Mouse (Mus musculus) layer of hippocampus, adult 18-20 months (tissue): ENCODE results near the gene Srd5a1. TPM values are rescaled to one million over a fixed set of nuclear protein-coding genes. Genes with fewer than 3 reads are reported as not detected.
A peak's percentile ranks its signal among the peaks of the same experiment; 100 is the strongest.
"Not testable (repeated sequence)": the region's sequence is repeated elsewhere in the genome, so short reads cannot be mapped to it uniquely, and the experiment has no call there.

Source experiments
- DNase-seq, 2 experiments: peaks; one replicate each; pipeline ENCODE4 v3.0.0; 2022; ENCODE audit warnings: low spot score in 2 of 2
- long read RNA-seq: library from polyadenylated mRNA; stranded (forward); transcript quantifications from one replicate; pipeline ENCODE4 v2.0.0, GENCODE M21; 2021
- total RNA-seq, 2 experiments: library from RNA; stranded (reverse); gene quantifications; 2 replicates each; pipeline ENCODE4 v1.2.3; 2021

Srd5a1 gene
- 1 to 10 TPM; 7.2 to 8.0 TPM for total RNA-seq
- long read RNA-seq, transcript Srd5a1-202 (5 exons, 2,644 nt), result major isoform, 7 of 7 reads
- long read RNA-seq, partial matches to known transcripts, result 0 of 7 reads
- long read RNA-seq, other reads (novel, unspliced or antisense), result 0 of 7 reads

GRCm38 (mm10) chr13:69611398-69612174 lies at the start of gene Srd5a1:
Gene Srd5a1 (minus strand): TSS chr13:69611442.
- peak; percentile 99 to 100 for DNase-seq

- no peak for DNase-seq
Observed at GRCm38 (mm10) chr13:69654508-69654907, 43.3 kb upstream of the Srd5a1 start.

GRCm38 (mm10) chr13:69646481-69646880 lies 35.2 kb upstream of the Srd5a1 start:
- no peak for DNase-seq

GRCm38 (mm10) chr13:69645694-69646423 lies 34.6 kb upstream of the Srd5a1 start:
- no peak for DNase-seq

GRCm38 (mm10) chr13:69644427-69645166 lies 33.4 kb upstream of the Srd5a1 start:
- DNase-seq, result no peak

GRCm38 (mm10) chr13:69643937-69644336 lies 32.7 kb upstream of the Srd5a1 start:
- no peak for DNase-seq

GRCm38 (mm10) chr13:69642656-69643216 lies 31.5 kb upstream of the Srd5a1 start:
- no peak for DNase-seq

- DNase-seq, result no peak
Observed at GRCm38 (mm10) chr13:69641017-69641416, 29.8 kb upstream of the Srd5a1 start.

- DNase-seq, result no peak
Observed at GRCm38 (mm10) chr13:69640541-69640940, 29.3 kb upstream of the Srd5a1 start.

- no peak for DNase-seq
Observed at GRCm38 (mm10) chr13:69640126-69640525, 28.9 kb upstream of the Srd5a1 start.

GRCm38 (mm10) chr13:69639251-69639650 lies 28.0 kb upstream of the Srd5a1 start:
- no peak for DNase-seq

GRCm38 (mm10) chr13:69638108-69638626 lies 26.9 kb upstream of the Srd5a1 start:
- no peak for DNase-seq

GRCm38 (mm10) chr13:69637657-69638056 lies 26.4 kb upstream of the Srd5a1 start:
- no peak for DNase-seq

- no peak for DNase-seq
Observed at GRCm38 (mm10) chr13:69636816-69637215, 25.6 kb upstream of the Srd5a1 start.

- no peak for DNase-seq
Observed at GRCm38 (mm10) chr13:69636375-69636774, 25.1 kb upstream of the Srd5a1 start.

- not testable (repeated sequence) for DNase-seq
Observed at GRCm38 (mm10) chr13:69635836-69636235, 24.6 kb upstream of the Srd5a1 start.

GRCm38 (mm10) chr13:69633988-69634387 lies 22.7 kb upstream of the Srd5a1 start:
- DNase-seq, result no peak

- no peak for DNase-seq
Observed at GRCm38 (mm10) chr13:69633551-69633950, 22.3 kb upstream of the Srd5a1 start.

GRCm38 (mm10) chr13:69631659-69632058 lies 20.4 kb upstream of the Srd5a1 start:
- DNase-seq, result no peak

GRCm38 (mm10) chr13:69631111-69631510 lies 19.9 kb upstream of the Srd5a1 start:
- no peak for DNase-seq

- no peak for DNase-seq
Observed at GRCm38 (mm10) chr13:69630576-69630975, 19.3 kb upstream of the Srd5a1 start.
